Mouse (Mus musculus): ENCODE data around the gene Pacsin2. TPM values are rescaled to one million over a fixed set of nuclear protein-coding genes. Genes with fewer than 3 reads are reported as not detected.
"Not testable (repeated sequence)": the region's sequence is repeated elsewhere in the genome, so short reads cannot be mapped to it uniquely, and the experiment has no call there.

The Pacsin2 gene
- polyA plus RNA-seq (2012; rRNA removed): 71.5 and 88.1 TPM in 2 replicates

- DNase-seq (ENCODE audit: low spot score): peak; percentile 98
Measured at GRCm38 (mm10) chr15:83464083-83464904, at the start of gene Pacsin2. Gene Pacsin2 (minus strand): TSS chr15:83464606.

GRCm38 (mm10) chr15:83512489-83513281, 48.3 kb upstream of the Pacsin2 start:
- no peak for DNase-seq (ENCODE audit: low spot score)

- DNase-seq (ENCODE audit: low spot score): peak; percentile 79
Measured at GRCm38 (mm10) chr15:83510805-83511405, 46.5 kb upstream of the Pacsin2 start, which contains the start of gene Ttll1. Gene Ttll1 (minus strand): TSS chr15:83510893.

- DNase-seq (ENCODE audit: low spot score): no peak
Measured at GRCm38 (mm10) chr15:83509950-83510804, 45.8 kb upstream of the Pacsin2 start.

GRCm38 (mm10) chr15:83501483-83501882, 37.1 kb upstream of the Pacsin2 start:
- DNase-seq (ENCODE audit: low spot score): not testable (repeated sequence)

GRCm38 (mm10) chr15:83500352-83500751, 35.9 kb upstream of the Pacsin2 start:
- no peak for DNase-seq (ENCODE audit: low spot score)

- no peak for DNase-seq (ENCODE audit: low spot score)
Measured at GRCm38 (mm10) chr15:83499211-83499755, 34.9 kb upstream of the Pacsin2 start.

- DNase-seq (ENCODE audit: low spot score): no peak
Measured at GRCm38 (mm10) chr15:83497299-83497698, 32.9 kb upstream of the Pacsin2 start.

GRCm38 (mm10) chr15:83495787-83496367, 31.5 kb upstream of the Pacsin2 start:
- no peak for DNase-seq (ENCODE audit: low spot score)

- no peak for DNase-seq (ENCODE audit: low spot score)
Measured at GRCm38 (mm10) chr15:83495195-83495594, 30.8 kb upstream of the Pacsin2 start.

GRCm38 (mm10) chr15:83494572-83494920, 30.1 kb upstream of the Pacsin2 start:
- DNase-seq (ENCODE audit: low spot score): no peak

GRCm38 (mm10) chr15:83493856-83494571, 29.6 kb upstream of the Pacsin2 start:
- no peak for DNase-seq (ENCODE audit: low spot score)

- no peak for DNase-seq (ENCODE audit: low spot score)
Measured at GRCm38 (mm10) chr15:83491891-83492290, 27.5 kb upstream of the Pacsin2 start.

GRCm38 (mm10) chr15:83489471-83489870, 25.1 kb upstream of the Pacsin2 start:
- no peak for DNase-seq (ENCODE audit: low spot score)

- no peak for DNase-seq (ENCODE audit: low spot score)
Measured at GRCm38 (mm10) chr15:83487477-83488115, 23.2 kb upstream of the Pacsin2 start.

- DNase-seq (ENCODE audit: low spot score): no peak
Measured at GRCm38 (mm10) chr15:83484311-83484710, 19.9 kb upstream of the Pacsin2 start.

- DNase-seq (ENCODE audit: low spot score): no peak
Measured at GRCm38 (mm10) chr15:83483482-83483881, 19.1 kb upstream of the Pacsin2 start.

- no peak for DNase-seq (ENCODE audit: low spot score)
Measured at GRCm38 (mm10) chr15:83482645-83483224, 18.3 kb upstream of the Pacsin2 start.

- DNase-seq (ENCODE audit: low spot score): no peak
Measured at GRCm38 (mm10) chr15:83481236-83481780, 16.9 kb upstream of the Pacsin2 start.
